Mouse (Mus musculus): ENCODE results near the gene Ppp3cb. TPM values are rescaled to one million over a fixed set of nuclear protein-coding genes. Genes with fewer than 3 reads are reported as not detected.

Gene Ppp3cb
- polyA plus RNA-seq, 1 experiment = 4.7 TPM

DNA sequence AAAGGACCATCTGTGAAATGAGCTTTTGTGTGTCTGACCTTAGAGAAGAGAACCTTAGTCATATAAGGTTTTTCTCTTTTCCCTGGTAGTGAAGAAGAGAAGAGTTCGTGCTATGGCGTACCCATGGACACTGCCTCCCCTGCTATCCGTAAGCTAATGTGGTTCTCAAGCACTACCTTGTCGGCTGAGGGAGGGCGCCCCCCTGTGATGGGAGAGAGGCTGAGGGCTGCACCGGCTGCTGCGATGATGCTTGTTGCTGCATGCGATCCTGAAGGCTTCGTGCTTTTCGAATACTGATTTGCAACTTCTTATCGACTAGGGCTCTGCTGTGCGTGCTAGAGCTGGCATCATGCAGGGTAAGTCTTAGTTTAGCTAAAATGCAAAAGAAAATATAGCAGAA, 18.3 kb upstream of the Ppp3cb start:
- H3K27ac ChIP-seq (ENCODE audit: insufficient read depth, low read depth, low read length) = no peak overlapping the region
- 77% methylated on average over 12 of the region's 12 CpGs for WGBS
- no peaks in the 10 kb centered on the region for H3K27me3 ChIP-seq (ENCODE audit: control insufficient read depth, insufficient read depth, low read length)
- H3K4me1 ChIP-seq (ENCODE audit: control insufficient read depth, insufficient read depth, insufficient read length, low read length) = no peaks in the 10 kb centered on the region
- H3K36me3 ChIP-seq (ENCODE audit: control insufficient read depth, insufficient read depth, low read length) = peaks cover 2% of the 10 kb centered on the region; the same call in 1 of the 2 replicates
- no peak for TF ChIP-seq POLR2A (IDR thresholded peaks at IDR 0.05; ENCODE audit: low read depth, low read length)
- TF ChIP-seq CTCF (IDR thresholded peaks at IDR 0.05; ENCODE audit: extremely low read depth, insufficient read length, insufficient replicate concordance, low read depth, low read length) = no peak
- no peak overlapping the region for H3K4me3 ChIP-seq (ENCODE audit: low read depth, low read length)

- 89% methylated on average over 5 of the region's 5 CpGs for WGBS
- Histone ChIP-seq H3K4me1 (ENCODE audit: control insufficient read depth, insufficient read depth, insufficient read length, low read length) (no peaks in the 10 kb centered on the region), H3K27me3 (ENCODE audit: control insufficient read depth, insufficient read depth, low read length) (no peaks in the 10 kb centered on the region), H3K36me3 (ENCODE audit: control insufficient read depth, insufficient read depth, low read length) (peaks cover 2% of the 10 kb centered on the region; the same call in 1 of the 2 replicates), H3K27ac (ENCODE audit: insufficient read depth, low read depth, low read length) (no peak overlapping the region), H3K4me3 (ENCODE audit: low read depth, low read length) (no peak overlapping the region)
- no peak for TF ChIP-seq POLR2A (IDR thresholded peaks at IDR 0.05; ENCODE audit: low read depth, low read length)
- TF ChIP-seq CTCF (IDR thresholded peaks at IDR 0.05; ENCODE audit: extremely low read depth, insufficient read length, insufficient replicate concordance, low read depth, low read length) = no peak
These were observed 15.5 kb upstream of the Ppp3cb start for GRCm38 (mm10) chr14:20561897-20562296.

GRCm38 (mm10) chr14:20550136-20550535, 3.8 kb upstream of the Ppp3cb start:
- H3K27ac ChIP-seq (ENCODE audit: insufficient read depth, low read depth, low read length) = no peak overlapping the region
- H3K27me3 ChIP-seq (ENCODE audit: control insufficient read depth, insufficient read depth, low read length) = no peaks in the 10 kb centered on the region
- TF ChIP-seq POLR2A (IDR thresholded peaks at IDR 0.05; ENCODE audit: low read depth, low read length) (no peak), CTCF (IDR thresholded peaks at IDR 0.05; ENCODE audit: extremely low read depth, insufficient read length, insufficient replicate concordance, low read depth, low read length) (no peak)
- H3K4me3 ChIP-seq (ENCODE audit: low read depth, low read length) = no peak overlapping the region
- H3K36me3 ChIP-seq (ENCODE audit: control insufficient read depth, insufficient read depth, low read length) = 0 out of 2 replicates have a peak, but pooled peaks cover 2% of the 10 kb centered on the region
- H3K4me1 ChIP-seq (ENCODE audit: control insufficient read depth, insufficient read depth, insufficient read length, low read length) = peaks cover 3% of the 10 kb centered on the region; the same call in 1 of the 2 replicates
- WGBS = 47% methylated on average over 2 of the region's 2 CpGs

DNA sequence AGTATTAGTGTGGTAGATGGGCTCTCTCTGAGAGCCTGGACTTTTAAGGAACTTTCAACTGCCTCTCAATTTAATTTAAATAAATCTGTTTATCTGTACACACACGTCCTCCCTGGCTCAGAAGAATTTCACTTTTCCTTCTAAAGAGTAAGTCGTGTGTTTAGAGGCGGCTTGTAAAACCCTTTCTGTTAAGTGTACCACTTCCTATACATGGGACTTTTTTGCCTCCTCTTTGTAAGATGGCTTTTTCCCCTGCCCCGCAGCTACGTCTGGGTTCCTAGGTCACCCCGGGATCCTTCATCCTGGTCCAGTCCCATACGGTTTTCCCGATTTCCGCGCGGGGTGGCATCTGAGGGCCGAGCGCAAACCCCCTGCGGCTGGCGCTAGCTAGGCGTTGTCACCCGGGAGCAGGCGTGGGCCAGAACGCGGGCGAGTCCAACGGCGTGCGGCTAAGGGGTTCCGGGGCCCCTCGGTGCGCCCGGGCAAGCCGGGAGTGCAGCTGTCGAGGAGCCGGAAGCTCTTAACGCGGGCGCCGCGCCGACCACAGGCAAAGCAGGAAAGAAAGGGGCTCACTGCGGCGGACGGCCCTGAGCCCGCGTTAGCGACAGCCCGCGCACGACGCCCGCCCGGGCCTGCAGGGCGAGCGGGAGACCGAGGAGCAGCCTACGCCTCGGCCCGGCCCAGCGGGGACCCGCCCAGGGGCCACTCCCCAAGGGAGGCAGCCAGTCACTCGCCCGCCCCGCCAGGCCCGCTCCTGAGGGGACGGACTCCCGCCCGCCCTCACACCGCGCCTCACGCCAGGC, 643 bp downstream of the Ppp3cb start:
- TF ChIP-seq CTCF (IDR thresholded peaks at IDR 0.05; ENCODE audit: extremely low read depth, insufficient read length, insufficient replicate concordance, low read depth, low read length) = no peak
- TF ChIP-seq POLR2A (IDR thresholded peaks at IDR 0.05; ENCODE audit: low read depth, low read length) = peak; percentile 89
- no peaks in the 10 kb centered on the region for H3K36me3 ChIP-seq (ENCODE audit: control insufficient read depth, insufficient read depth, low read length)
- H3K27ac ChIP-seq (ENCODE audit: insufficient read depth, low read depth, low read length) = peak overlapping the region; percentile 98
- no peaks in the 10 kb centered on the region for H3K27me3 ChIP-seq (ENCODE audit: control insufficient read depth, insufficient read depth, low read length)
- H3K4me3 ChIP-seq (ENCODE audit: low read depth, low read length) = peak overlapping the region; percentile 99
- H3K4me1 ChIP-seq (ENCODE audit: control insufficient read depth, insufficient read depth, insufficient read length, low read length) = peaks cover 6% of the 10 kb centered on the region; the same call in 1 of the 2 replicates
- under 1% methylated on average over 59 of the region's 67 CpGs for WGBS

DNA sequence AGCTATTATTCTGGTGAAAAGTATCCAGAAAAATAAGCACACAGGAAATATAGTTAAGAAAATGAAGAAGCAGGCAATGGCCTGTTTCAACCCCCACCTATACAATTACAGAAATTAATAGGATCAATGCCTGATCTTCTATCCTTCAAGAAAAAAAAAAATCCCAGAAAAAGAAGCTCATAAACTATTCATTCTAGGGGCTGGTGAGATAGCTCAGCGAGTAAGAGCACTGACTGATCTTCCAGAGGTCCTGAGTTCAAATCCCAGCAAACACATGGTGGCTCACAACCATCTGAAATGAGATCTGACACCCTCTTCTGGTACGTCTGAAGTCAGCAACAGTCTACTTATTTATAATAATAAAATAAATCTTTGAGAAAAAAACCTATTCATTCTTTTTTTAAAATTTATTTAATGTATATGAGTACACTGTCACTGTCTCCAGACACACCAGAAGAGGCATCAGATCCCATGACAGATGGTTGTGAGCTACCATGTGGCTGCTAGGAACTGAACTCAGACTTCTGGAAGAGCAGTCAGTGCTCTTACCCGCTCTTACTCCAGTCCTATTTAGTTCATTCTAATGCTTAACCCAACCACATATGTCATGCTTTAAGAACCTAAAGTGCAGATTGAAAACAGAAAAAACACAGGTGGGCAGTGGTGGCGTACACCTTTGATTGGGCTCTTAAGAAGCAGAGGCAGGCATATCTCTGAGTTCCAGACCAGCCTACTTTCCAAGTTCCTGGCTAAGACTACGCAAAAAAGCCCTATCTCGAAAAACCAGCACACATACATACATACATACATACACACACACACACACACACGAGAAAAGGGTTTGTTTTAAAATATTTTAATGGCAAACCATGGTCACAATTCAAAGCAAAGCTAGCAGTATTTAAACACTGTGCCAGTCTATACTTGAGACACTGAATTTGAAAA, 1.6 kb downstream of the Ppp3cb start:
- H3K4me3 ChIP-seq (ENCODE audit: low read depth, low read length) = no peak overlapping the region
- peaks cover 6% of the 10 kb centered on the region; the same call in 1 of the 2 replicates for H3K4me1 ChIP-seq (ENCODE audit: control insufficient read depth, insufficient read depth, insufficient read length, low read length)
- H3K36me3 ChIP-seq (ENCODE audit: control insufficient read depth, insufficient read depth, low read length) = no peaks in the 10 kb centered on the region
- no peak overlapping the region for H3K27ac ChIP-seq (ENCODE audit: insufficient read depth, low read depth, low read length)
- 49% methylated on average over 7 of the region's 7 CpGs for WGBS
- TF ChIP-seq POLR2A (IDR thresholded peaks at IDR 0.05; ENCODE audit: low read depth, low read length) = no peak
- TF ChIP-seq CTCF (IDR thresholded peaks at IDR 0.05; ENCODE audit: extremely low read depth, insufficient read length, insufficient replicate concordance, low read depth, low read length) = no peak
- no peaks in the 10 kb centered on the region for H3K27me3 ChIP-seq (ENCODE audit: control insufficient read depth, insufficient read depth, low read length)

DNA sequence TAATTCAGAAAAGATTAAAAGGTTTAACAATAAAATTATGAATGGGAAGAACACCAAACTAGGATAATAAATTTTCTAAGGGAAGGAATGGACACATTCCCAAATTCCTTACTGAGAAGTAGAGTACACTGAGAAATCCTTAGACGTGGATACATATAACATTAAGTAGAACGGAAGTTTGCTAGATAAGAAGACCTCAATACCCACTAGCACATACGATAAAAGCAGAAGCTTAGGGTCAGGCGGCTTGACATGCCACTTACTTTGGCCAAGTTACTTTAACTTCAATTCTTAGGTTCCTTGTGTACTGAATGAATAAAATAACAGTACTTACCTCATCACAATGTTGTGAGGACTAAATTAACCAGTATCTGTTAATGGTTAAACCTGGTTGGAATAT, 16.7 kb downstream of the Ppp3cb start:
- Histone ChIP-seq H3K4me3 (ENCODE audit: low read depth, low read length) (no peak overlapping the region), H3K27ac (ENCODE audit: insufficient read depth, low read depth, low read length) (no peak overlapping the region), H3K27me3 (ENCODE audit: control insufficient read depth, insufficient read depth, low read length) (no peaks in the 10 kb centered on the region), H3K36me3 (ENCODE audit: control insufficient read depth, insufficient read depth, low read length) (peaks cover 11% of the 10 kb centered on the region), H3K4me1 (ENCODE audit: control insufficient read depth, insufficient read depth, insufficient read length, low read length) (no peaks in the 10 kb centered on the region)
- TF ChIP-seq CTCF (IDR thresholded peaks at IDR 0.05; ENCODE audit: extremely low read depth, insufficient read length, insufficient replicate concordance, low read depth, low read length) (no peak), POLR2A (IDR thresholded peaks at IDR 0.05; ENCODE audit: low read depth, low read length) (no peak)
- WGBS = 85% methylated on average over 4 of the region's 4 CpGs

Data from small intestine, adult 2 months (tissue).